Mouse (Mus musculus) megakaryocyte, embryonic 14.5 days (primary cell): ENCODE results near the gene Ptn.

ENCODE experiments used
- FLI1 ChIP-seq: IDR thresholded peaks from 2 replicates; pipeline ENCODE4 v1.6.1; 2012; ENCODE audit warnings: low read length, inconsistent platforms, mixed read lengths
- GATA1 ChIP-seq: IDR thresholded peaks from 3 replicates; pipeline ENCODE4 v1.6.1; 2012; ENCODE audit warnings: mixed read lengths, low read length, inconsistent platforms, borderline replicate concordance

DNA sequence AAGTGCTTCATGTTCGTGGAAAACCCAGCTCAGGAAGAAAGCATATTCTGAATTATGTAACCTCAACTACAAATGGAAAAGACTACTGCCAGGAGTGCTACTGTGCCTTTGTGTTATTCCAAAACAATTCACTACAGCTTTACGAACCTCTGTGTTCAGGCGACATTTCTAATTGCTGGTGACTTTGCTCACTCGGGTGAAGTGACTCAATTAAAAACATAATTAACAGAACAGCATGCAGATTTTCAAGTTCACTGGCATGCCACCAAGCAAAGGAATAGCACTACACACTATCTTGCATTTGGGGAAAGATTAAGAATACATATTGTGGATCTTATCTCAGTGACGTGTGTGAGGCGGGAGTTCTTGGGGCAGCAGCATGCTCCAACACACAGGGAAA, 57.1 kb downstream of the Ptn start:
- TF ChIP-seq GATA1 (no peak), FLI1 (no peak)
